Mouse (Mus musculus) liver, postnatal 0 days (tissue): ENCODE results near the gene Slc17a4. TPM values are rescaled to one million over a fixed set of nuclear protein-coding genes. Genes with fewer than 3 reads are reported as not detected.

Experiments
- ATAC-seq: fragments of 200-750 bp; cut with Nextera tagmentation; 2 replicates; pipeline ENCODE4 v1.8.0; 2017; ENCODE audit warnings: mild to moderate bottlenecking, moderate library complexity
- DNase-seq: peaks from one replicate; pipeline ENCODE4 v3.0.0-alpha.2; 2016
- H3K27ac ChIP-seq: fragments of 300-500 bp; sonication (generic); 2 replicates; pipeline ENCODE4 v1.5.1; 2014; ENCODE audit warnings: antibody characterized with exemption, moderate library complexity, mild to moderate bottlenecking, low read depth
- H3K27me3 ChIP-seq: fragments of 300-500 bp; sonication (generic); 2 replicates; pipeline ENCODE4 v1.6.1; 2014; ENCODE audit warnings: low read length, control low read depth, mixed read lengths; ENCODE audit not compliant: insufficient read depth
- H3K36me3 ChIP-seq: fragments of 300-500 bp; sonication (generic); replicated peaks from 2 replicates; pipeline ENCODE4 v1.6.1; 2014; ENCODE audit warnings: mild to moderate bottlenecking, control low read depth, low read length, moderate library complexity, mixed read lengths; ENCODE audit not compliant: insufficient read depth
- H3K4me1 ChIP-seq: fragments of 300-500 bp; sonication (generic); 2 replicates; pipeline ENCODE4 v1.6.1; 2014; ENCODE audit warnings: antibody characterized with exemption, mild to moderate bottlenecking, control low read depth; ENCODE audit not compliant: insufficient read depth
- H3K4me2 ChIP-seq: fragments of 300-500 bp; sonication (generic); 2 replicates; pipeline ENCODE4 v1.6.1; 2014; ENCODE audit warnings: low read depth, mild to moderate bottlenecking, low read length, moderate library complexity, mixed read lengths
- H3K4me3 ChIP-seq: fragments of 300-500 bp; sonication (generic); 2 replicates; pipeline ENCODE4 v1.5.1; 2014; ENCODE audit warnings: low read depth, low read length
- H3K9ac ChIP-seq: fragments of 300-500 bp; sonication (generic); replicated peaks from 2 replicates; pipeline ENCODE4 v1.6.1; 2014; ENCODE audit warnings: mild to moderate bottlenecking, moderate library complexity
- H3K9me3 ChIP-seq: fragments of 300-500 bp; sonication (generic); 2 replicates; pipeline ENCODE4 v1.6.1; 2016; ENCODE audit warnings: mild to moderate bottlenecking, control low read depth, low read length, mixed read lengths
- CTCF ChIP-seq: sonication (generic); IDR thresholded peaks from 2 replicates; pipeline ENCODE4 v1.5.1; 2016; ENCODE audit warnings: antibody characterized with exemption, low read depth
- EP300 ChIP-seq: IDR thresholded peaks from 2 replicates; pipeline ENCODE4 v1.6.1; 2016; ENCODE audit warnings: antibody characterized with exemption, low read depth, mild to moderate bottlenecking
- WGBS: fragments of 180-500 bp; shearing (Covaris S2); extraction: QIAGEN DNeasy Blood & Tissue Kit; methylation state at CpG from one replicate; pipeline ENCODE4 v1.1.7; 2014; ENCODE audit not compliant: insufficient replicate concordance; 5-methylcytosine and 5-hydroxymethylcytosine counted together
- polyA plus RNA-seq: library from polyadenylated mRNA; unstranded; fragments of >200 nt; fragmentation: Nextera tagmentation; extraction: Ambion mirVana; gene quantifications from 2 replicates; pipeline ENCODE4 v1.2.1, GENCODE M21; 2015

Slc17a4 gene
- polyA plus RNA-seq, 1 experiment from 2014 or later: 2.0 TPM

DNA sequence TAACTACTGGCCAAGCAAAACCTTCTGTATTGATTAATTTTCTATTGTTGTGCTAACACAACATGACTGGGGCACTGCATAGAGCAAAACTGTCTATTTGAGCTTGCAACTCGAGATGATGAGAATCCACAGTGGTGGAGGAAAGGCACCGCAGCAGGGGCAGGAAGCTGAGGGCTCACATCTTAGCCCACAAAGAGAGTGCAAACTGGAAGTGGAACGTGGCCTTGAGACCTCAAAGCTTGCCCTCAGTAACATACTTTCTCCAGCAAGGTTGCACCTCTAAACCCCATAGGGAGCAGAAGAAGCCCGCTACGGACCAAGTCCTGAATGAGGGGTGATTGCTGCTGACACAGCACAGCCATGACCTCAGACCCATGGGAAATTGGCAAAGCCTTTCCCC, 4.7 kb downstream of the Slc17a4 start:
- Histone ChIP-seq H3K4me3 (no peak overlapping the region), H3K9ac (no peak overlapping the region), H3K4me1 (peaks cover 35% of the 10 kb centered on the region), H3K9me3 (no peaks in the 10 kb centered on the region), H3K27me3 (no peaks in the 10 kb centered on the region), H3K27ac (no peak overlapping the region), H3K36me3 (no peaks in the 10 kb centered on the region), H3K4me2 (no peak overlapping the region)
- no peak for ATAC-seq
- WGBS: 42% methylated on average over 5 of the region's 5 CpGs
- TF ChIP-seq EP300 (no peak), CTCF (no peak)
- no peak for DNase-seq

DNA sequence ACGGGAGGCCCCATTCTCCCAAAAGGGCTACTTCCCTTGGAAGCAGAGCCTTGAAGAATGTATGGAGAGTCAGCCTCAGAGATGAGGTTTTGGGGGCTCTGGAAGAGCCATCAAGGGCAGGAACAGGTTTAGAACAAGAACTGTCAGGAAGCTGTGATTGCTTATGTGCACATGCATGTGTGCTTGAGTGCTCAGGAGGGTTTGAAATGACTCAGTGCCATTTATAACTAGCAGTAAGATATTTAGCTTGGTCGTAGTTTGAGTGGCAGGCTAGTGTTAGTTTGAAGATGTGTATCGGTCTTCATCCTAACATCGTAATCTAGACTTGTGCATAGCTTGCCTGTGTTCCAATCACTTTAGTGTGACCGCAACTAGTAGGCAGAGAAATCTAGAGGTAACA, 7.9 kb downstream of the Slc17a4 start:
- Histone ChIP-seq H3K9ac (no peak overlapping the region), H3K27me3 (no peaks in the 10 kb centered on the region), H3K27ac (no peak overlapping the region), H3K4me1 (peaks cover 7% of the 10 kb centered on the region), H3K4me3 (no peak overlapping the region), H3K9me3 (no peaks in the 10 kb centered on the region), H3K4me2 (no peak overlapping the region), H3K36me3 (no peaks in the 10 kb centered on the region)
- 86% methylated on average over 5 of the region's 5 CpGs for WGBS
- no peak for TF ChIP-seq EP300
- no peak for TF ChIP-seq CTCF
- DNase-seq (no peak), ATAC-seq (no peak)

DNA sequence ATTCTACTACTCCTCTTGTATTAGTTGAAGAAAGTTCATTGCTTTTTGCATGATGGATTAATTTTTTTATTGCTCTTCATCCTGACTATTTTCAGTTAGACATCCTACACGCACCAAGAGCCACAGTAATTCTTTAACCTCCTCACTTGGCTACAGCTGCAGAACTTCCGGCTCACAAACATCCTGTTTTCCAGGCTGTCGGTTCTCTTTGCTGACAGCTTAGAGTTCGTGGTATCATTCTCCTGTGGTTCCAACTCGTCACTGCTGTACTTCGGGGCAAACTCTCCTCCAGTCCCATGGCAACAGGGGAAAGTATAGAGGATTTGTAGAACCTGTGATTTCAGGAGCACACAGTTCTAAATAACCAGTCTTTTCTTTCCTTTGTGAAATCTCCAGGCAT, 16.6 kb downstream of the Slc17a4 start:
- Histone ChIP-seq H3K4me2 (no peak overlapping the region), H3K4me3 (no peak overlapping the region), H3K4me1 (peaks cover 5% of the 10 kb centered on the region; the same call in 1 of the 2 replicates), H3K9ac (no peak overlapping the region), H3K27me3 (no peaks in the 10 kb centered on the region), H3K36me3 (no peaks in the 10 kb centered on the region), H3K9me3 (no peaks in the 10 kb centered on the region), H3K27ac (no peak overlapping the region)
- ATAC-seq: no peak
- 24% methylated on average over 6 of the region's 6 CpGs for WGBS
- TF ChIP-seq CTCF (no peak), EP300 (no peak)
- DNase-seq: no peak

DNA sequence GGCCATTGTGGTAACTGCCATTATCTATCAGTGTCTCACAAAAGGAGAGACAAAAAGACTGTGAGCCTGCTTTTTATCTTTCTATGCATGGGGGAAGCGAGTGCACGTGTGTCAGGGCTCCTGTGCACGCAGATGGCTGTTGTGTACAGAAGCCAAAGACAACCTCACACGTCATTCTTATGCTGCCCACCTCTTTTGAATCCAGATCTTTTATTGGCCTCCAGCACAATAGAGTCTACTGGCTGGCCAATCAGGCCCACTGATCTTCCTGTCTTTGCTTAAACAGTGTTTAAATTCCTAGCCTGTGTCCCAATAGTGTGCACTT, 21.6 kb downstream of the Slc17a4 start:
- TF ChIP-seq EP300 (peak; percentile 50; the same call in 1 of the 2 replicates), CTCF (no peak)
- Histone ChIP-seq H3K9ac (no peak overlapping the region), H3K9me3 (no peaks in the 10 kb centered on the region), H3K4me2 (no peak overlapping the region), H3K4me1 (no peaks in the 10 kb centered on the region; the same call in 1 of the 2 replicates), H3K27me3 (no peaks in the 10 kb centered on the region), H3K36me3 (no peaks in the 10 kb centered on the region), H3K4me3 (no peak overlapping the region), H3K27ac (no peak overlapping the region)
- DNase-seq (no peak), ATAC-seq (no peak)
- 56% methylated on average over 4 of the region's 4 CpGs for WGBS

DNA sequence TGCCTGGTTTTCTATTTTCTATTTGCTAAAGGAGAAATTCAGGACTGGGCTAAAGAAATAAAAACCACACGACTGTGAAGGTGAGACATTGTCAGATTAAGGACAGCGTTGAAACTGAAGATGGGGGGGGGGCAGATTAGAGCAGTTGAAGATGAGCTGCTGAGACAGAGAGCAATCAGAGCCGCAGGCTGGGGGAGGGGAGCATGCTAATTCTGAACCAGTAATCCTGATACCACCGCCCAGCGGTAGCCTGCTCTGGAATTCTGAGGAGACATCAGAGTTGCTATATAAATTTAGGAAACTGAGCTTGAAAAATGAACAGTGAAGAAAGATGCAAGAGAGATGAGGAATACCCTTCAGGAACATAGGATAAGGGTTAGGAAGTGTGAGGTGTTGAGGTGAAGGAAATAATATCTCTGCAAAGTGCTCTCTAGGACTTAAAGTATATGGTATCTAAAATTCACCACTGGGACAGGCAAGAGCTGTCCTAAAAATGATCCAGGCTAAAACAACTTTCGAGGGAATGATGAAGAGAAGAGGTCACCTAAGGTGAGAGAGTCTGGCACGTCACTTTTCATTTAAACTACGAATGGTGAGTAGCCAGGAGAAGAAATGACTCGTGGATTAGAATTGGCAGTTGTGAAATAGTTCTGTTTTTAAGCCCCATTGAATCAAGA, 22.1 kb downstream of the Slc17a4 start:
- WGBS: 58% methylated on average over 9 of the region's 9 CpGs
- H3K9ac ChIP-seq: no peak overlapping the region
- TF ChIP-seq EP300: no peak
- TF ChIP-seq CTCF: no peak

DNA sequence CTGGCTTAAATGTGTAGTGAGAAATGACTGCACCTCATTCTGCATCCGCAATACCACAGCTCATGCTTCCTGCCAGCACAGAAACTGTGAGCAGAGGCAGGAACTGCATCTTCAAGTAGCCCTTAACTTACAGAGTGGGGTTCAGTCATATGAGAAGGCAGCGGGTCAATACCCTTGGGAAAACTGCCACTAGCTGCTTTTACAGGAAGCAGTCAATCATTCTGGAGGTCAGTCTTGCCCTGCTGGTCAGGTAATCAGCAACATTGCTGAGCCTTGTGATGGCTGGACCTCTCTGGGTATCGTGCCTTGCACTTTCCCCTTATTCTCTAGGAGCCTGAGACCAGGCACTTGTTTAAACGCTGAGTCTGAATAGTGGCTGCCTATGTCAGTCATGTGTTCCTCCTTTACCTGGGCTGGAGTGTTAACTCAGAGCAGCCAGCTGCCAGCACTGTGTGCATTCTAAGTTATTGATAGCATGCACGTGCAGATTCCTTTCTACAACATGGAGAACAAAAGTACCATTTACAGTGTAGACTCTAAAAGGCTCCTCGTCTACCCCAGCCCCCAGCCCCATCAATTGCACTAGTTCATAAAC, 25.7 kb downstream of the Slc17a4 start:
- Histone ChIP-seq H3K4me2 (no peak overlapping the region), H3K27ac (no peak overlapping the region), H3K4me3 (no peak overlapping the region), H3K9ac (no peak overlapping the region), H3K4me1 (peaks cover 4% of the 10 kb centered on the region; the same call in 1 of the 2 replicates), H3K9me3 (no peaks in the 10 kb centered on the region), H3K36me3 (no peaks in the 10 kb centered on the region), H3K27me3 (no peaks in the 10 kb centered on the region)
- ATAC-seq: no peak
- DNase-seq: no peak
- no peak for TF ChIP-seq EP300
- TF ChIP-seq CTCF: no peak
- 72% methylated on average over 6 of the region's 6 CpGs for WGBS

More for the DNA sequence above, 22.1 kb downstream of the Slc17a4 start:
- H3K4me2 ChIP-seq: no peak overlapping the region
- no peak overlapping the region for H3K27ac ChIP-seq
- ATAC-seq (no peak), DNase-seq (no peak)
- no peaks in the 10 kb centered on the region for H3K27me3 ChIP-seq
- H3K4me1 ChIP-seq: no peaks in the 10 kb centered on the region
- H3K36me3 ChIP-seq: no peaks in the 10 kb centered on the region
- H3K4me3 ChIP-seq: no peak overlapping the region
- no peaks in the 10 kb centered on the region for H3K9me3 ChIP-seq
